Mouse (Mus musculus): ENCODE measurements around the gene Rhpn2. TPM values are rescaled to one million over a fixed set of nuclear protein-coding genes. Genes with fewer than 3 reads are reported as not detected.
A peak's percentile ranks its signal among the peaks of the same experiment; 100 is the strongest.

Rhpn2 gene
- total and polyA plus RNA-seq, 2 experiments from 2014 or later: 1.7 to 3.5 TPM

DNA sequence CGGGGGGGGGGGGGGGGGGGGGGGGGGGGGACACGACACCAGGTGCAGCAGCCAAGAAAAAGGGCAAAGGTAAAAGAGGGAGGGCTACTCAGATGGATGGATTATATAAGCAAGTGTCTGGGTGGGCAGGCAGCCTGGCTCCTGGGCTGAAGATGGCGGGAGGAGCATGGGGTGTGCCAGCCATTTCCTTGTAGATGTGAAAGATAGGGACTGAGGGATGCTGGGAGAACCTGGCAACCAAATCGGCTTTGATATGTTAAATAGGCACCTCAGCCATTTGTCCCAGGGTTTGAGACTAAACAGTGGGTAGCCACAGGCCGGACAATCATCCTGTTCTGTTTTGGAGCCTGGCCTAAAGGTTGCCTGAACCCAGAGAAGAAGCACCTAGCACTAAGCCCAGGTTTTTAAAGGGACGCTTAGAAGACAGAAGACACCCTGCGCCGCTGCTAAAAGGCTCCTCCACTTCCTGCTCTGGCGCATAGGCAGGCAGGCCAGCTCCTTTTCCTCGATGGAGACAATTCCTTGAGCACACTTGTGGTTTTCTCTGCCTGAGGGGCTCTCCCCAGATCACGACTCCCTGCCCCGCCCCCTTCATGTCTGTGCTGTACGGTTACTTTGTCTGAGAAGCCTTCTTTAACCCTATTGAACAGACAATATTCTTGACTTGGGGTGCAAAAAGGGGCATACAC, 11.1 kb upstream of the Rhpn2 start:
- no peaks in the 10 kb centered on the region; the same call in 1 of the 2 replicates for H3K4me1 ChIP-seq (ENCODE audit: insufficient read depth, low read length)
- ATAC-seq (ENCODE audit: low FRiP score) (0 out of 2 replicates have a peak, but pooled peaks have one; percentile 31), DNase-seq (ENCODE audit: low spot score) (no peak)
- 7% methylated on average over 11 of the region's 13 CpGs for WGBS
- no peaks in the 10 kb centered on the region for H3K9me3 ChIP-seq (ENCODE audit: low read length)
- no peak overlapping the region for H3K27ac ChIP-seq (ENCODE audit: low read depth, low read length)
- no peaks in the 10 kb centered on the region for H3K36me3 ChIP-seq (ENCODE audit: insufficient read depth, low read length)
- peak overlapping the region; percentile 20; the same call in 1 of the 2 replicates for H3K4me2 ChIP-seq (ENCODE audit: low read depth, low read length, poor library complexity, severe bottlenecking)
- H3K4me3 ChIP-seq (ENCODE audit: low read depth, low read length): no peak overlapping the region
- peak overlapping the region; percentile 36; the same call in 1 of the 2 replicates for H3K9ac ChIP-seq (replicated peaks; ENCODE audit: low read length, poor library complexity, severe bottlenecking)
- no peak for TF ChIP-seq CTCF (IDR thresholded peaks at IDR 0.05)
- H3K27me3 ChIP-seq (ENCODE audit: insufficient read depth, low read length): no peaks in the 10 kb centered on the region

DNA sequence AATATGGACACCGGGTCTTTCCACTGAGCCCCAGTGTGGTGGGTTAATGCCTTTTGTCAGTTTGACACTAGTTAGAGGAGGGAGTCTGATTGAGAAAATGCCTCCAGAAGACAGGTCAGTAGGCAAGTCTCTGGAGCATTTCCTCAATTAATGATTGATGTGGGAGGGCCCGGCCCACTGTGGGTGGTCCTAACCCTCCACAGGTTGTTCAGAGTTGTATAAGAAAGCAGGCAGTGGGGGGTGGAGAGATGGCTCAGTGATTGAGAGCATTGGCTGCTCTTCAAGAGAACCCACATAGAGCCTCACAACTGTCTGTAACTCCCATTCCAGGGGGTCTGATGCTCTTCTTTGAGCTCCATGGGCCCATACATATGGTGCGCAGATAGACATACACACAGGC, 2.4 kb upstream of the Rhpn2 start:
- Histone ChIP-seq H3K9me3 (ENCODE audit: low read length) (no peaks in the 10 kb centered on the region), H3K27ac (ENCODE audit: low read depth, low read length) (no peak overlapping the region), H3K4me1 (ENCODE audit: insufficient read depth, low read length) (peaks cover 5% of the 10 kb centered on the region; the same call in 1 of the 2 replicates), H3K27me3 (ENCODE audit: insufficient read depth, low read length) (no peaks in the 10 kb centered on the region; the same call in 1 of the 2 replicates), H3K9ac (replicated peaks; ENCODE audit: low read length, poor library complexity, severe bottlenecking) (no peak overlapping the region), H3K4me2 (ENCODE audit: low read depth, low read length, poor library complexity, severe bottlenecking) (no peak overlapping the region), H3K36me3 (ENCODE audit: insufficient read depth, low read length) (no peaks in the 10 kb centered on the region), H3K4me3 (ENCODE audit: low read depth, low read length) (no peak overlapping the region)
- DNase-seq (ENCODE audit: low spot score): no peak
- TF ChIP-seq CTCF (IDR thresholded peaks at IDR 0.05): no peak
- 53% methylated on average over 3 of the region's 3 CpGs for WGBS
- ATAC-seq (ENCODE audit: low FRiP score): no peak

GRCm38 (mm10) chr7:35333231-35333651, 729 bp upstream of the Rhpn2 start:
- no peak; the same call in 1 of the 2 replicates for TF ChIP-seq CTCF (IDR thresholded peaks at IDR 0.05)
- peak overlapping the region; percentile 44; the same call in 1 of the 2 replicates for H3K27ac ChIP-seq (ENCODE audit: low read depth, low read length)
- DNase-seq (ENCODE audit: low spot score): peak; percentile 48
- peak overlapping the region; percentile 99 for H3K4me2 ChIP-seq (ENCODE audit: low read depth, low read length, poor library complexity, severe bottlenecking)
- H3K9ac ChIP-seq (replicated peaks; ENCODE audit: low read length, poor library complexity, severe bottlenecking): peak overlapping the region; percentile 50
- H3K27me3 ChIP-seq (ENCODE audit: insufficient read depth, low read length): peaks cover 6% of the 10 kb centered on the region; the same call in 1 of the 2 replicates
- ATAC-seq (ENCODE audit: low FRiP score): peak; percentile 8; the same call in 1 of the 2 replicates
- peak overlapping the region; percentile 59 for H3K4me3 ChIP-seq (ENCODE audit: low read depth, low read length)
- under 1% methylated on average over 19 of the region's 19 CpGs for WGBS
- H3K9me3 ChIP-seq (ENCODE audit: low read length): no peaks in the 10 kb centered on the region
- no peaks in the 10 kb centered on the region for H3K36me3 ChIP-seq (ENCODE audit: insufficient read depth, low read length)
- H3K4me1 ChIP-seq (ENCODE audit: insufficient read depth, low read length): peaks cover 5% of the 10 kb centered on the region; the same call in 1 of the 2 replicates

DNA sequence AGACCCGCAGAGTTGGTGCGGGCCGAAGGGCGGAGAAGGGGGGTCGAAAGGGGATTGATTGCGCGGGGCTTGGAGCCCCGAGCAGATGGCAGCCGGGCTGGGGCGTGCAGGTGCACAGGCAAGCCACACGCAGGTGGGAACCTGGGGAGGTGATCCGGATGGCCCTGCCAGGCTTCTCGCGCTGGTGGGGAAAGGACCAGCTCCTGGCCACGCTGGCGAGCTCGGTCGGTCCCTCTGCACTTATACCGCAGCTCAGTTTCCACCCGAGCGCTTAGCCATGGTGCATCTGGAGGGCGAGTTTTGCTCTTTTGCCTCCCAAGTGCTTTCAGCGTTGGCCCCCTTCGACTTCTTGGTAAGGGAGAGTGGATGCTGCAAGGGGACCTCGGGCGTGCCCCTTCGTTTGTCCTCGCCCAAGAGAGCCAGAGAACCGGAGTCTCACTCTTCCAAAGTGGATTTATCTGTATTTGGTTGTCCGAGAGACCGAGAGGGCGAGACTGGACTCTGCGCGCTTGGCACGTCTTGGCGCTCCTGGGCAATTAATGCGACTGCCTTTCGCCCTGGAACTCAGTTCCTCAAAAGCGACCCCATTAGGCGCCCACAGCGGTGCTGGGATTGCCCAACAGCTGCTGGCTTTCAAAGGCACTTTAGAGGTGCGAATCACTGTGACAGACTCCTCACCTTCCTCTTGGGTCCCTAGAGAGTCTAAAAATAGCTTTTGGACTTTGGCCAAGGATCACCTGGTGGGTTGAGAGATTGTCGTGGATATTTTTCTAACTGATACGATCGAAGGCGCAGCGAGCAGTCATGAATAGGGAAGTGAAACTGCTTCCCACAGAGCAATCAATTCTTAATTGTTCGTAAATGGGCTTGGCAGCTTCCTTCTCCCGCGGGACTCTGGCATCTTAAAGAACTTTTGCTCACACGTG, 820 bp downstream of the Rhpn2 start:
- Histone ChIP-seq H3K4me3 (ENCODE audit: low read depth, low read length) (peak overlapping the region; percentile 59), H3K4me2 (ENCODE audit: low read depth, low read length, poor library complexity, severe bottlenecking) (peak overlapping the region; percentile 99), H3K36me3 (ENCODE audit: insufficient read depth, low read length) (no peaks in the 10 kb centered on the region), H3K9me3 (ENCODE audit: low read length) (no peaks in the 10 kb centered on the region), H3K27ac (ENCODE audit: low read depth, low read length) (no peak overlapping the region), H3K4me1 (ENCODE audit: insufficient read depth, low read length) (peaks cover 5% of the 10 kb centered on the region; the same call in 1 of the 2 replicates), H3K27me3 (ENCODE audit: insufficient read depth, low read length) (peaks cover 6% of the 10 kb centered on the region; the same call in 1 of the 2 replicates), H3K9ac (replicated peaks; ENCODE audit: low read length, poor library complexity, severe bottlenecking) (peak overlapping the region; percentile 50)
- ATAC-seq (ENCODE audit: low FRiP score) (peak; percentile 21; the same call in 1 of the 2 replicates), DNase-seq (ENCODE audit: low spot score) (peak; percentile 34)
- under 1% methylated on average over 48 of the region's 51 CpGs for WGBS
- TF ChIP-seq CTCF (IDR thresholded peaks at IDR 0.05): no peak

GRCm38 (mm10) chr7:35340196-35340595, 6.2 kb downstream of the Rhpn2 start:
- Histone ChIP-seq H3K9ac (replicated peaks; ENCODE audit: low read length, poor library complexity, severe bottlenecking) (no peak overlapping the region), H3K36me3 (ENCODE audit: insufficient read depth, low read length) (no peaks in the 10 kb centered on the region), H3K4me3 (ENCODE audit: low read depth, low read length) (no peak overlapping the region), H3K27me3 (ENCODE audit: insufficient read depth, low read length) (peaks cover 6% of the 10 kb centered on the region; the same call in 1 of the 2 replicates), H3K4me2 (ENCODE audit: low read depth, low read length, poor library complexity, severe bottlenecking) (no peak overlapping the region), H3K4me1 (ENCODE audit: insufficient read depth, low read length) (peaks cover 1% of the 10 kb centered on the region; the same call in 1 of the 2 replicates), H3K27ac (ENCODE audit: low read depth, low read length) (no peak overlapping the region), H3K9me3 (ENCODE audit: low read length) (no peaks in the 10 kb centered on the region)
- ATAC-seq (ENCODE audit: low FRiP score): no peak
- no peak for TF ChIP-seq CTCF (IDR thresholded peaks at IDR 0.05)
- WGBS: 28% methylated on average over 5 of the region's 5 CpGs
- no peak for DNase-seq (ENCODE audit: low spot score)
